ENCODE assay signal across 7 mouse cellular contexts in genomic region chr12:33035719-33036521, GRCm38 (mm10). TPM values are rescaled to one million over a fixed set of nuclear protein-coding genes. Genes with fewer than 3 reads are reported as not detected.
DNase-seq lines count a peak whose midpoint lies in the region; ATAC-seq lines count a peak whose summit lies in the region.

No protein-coding gene starts in this region.

- H3K9ac ChIP-seq in stomach, embryonic 14.5 days (replicated peaks; ENCODE audit: low read depth, low read length) = no peak overlapping the region

- peak; percentile 62 for DNase-seq in CD4-positive, CD25-positive, alpha-beta regulatory T cell, adult 2 months (ENCODE audit: low read depth, low spot score)
- DNase-seq in hindbrain, embryonic 10.5 days (ENCODE audit: low spot score) = peak; percentile 40
- peak; percentile 72 to 73 for DNase-seq in layer of hippocampus, postnatal 36 days

- 22% methylated on average over 21 of the region's 21 CpGs for WGBS in hindbrain, embryonic 10.5 days
- 20% methylated on average over 21 of the region's 21 CpGs for WGBS in stomach, embryonic 14.5 days

- peak; percentile 48 for ATAC-seq in activated CD4-positive, CD25-positive, alpha-beta regulatory T cell, adult 4 months
- peak; percentile 83 for ATAC-seq in frontal cortex, adult (ENCODE audit: low TSS enrichment)
- ATAC-seq in megakaryocyte-erythroid progenitor cell, adult 5-6 weeks (replicated peaks; ENCODE audit: low FRiP score, low TSS enrichment, poor library complexity, severe bottlenecking) = peak; percentile 55
- ATAC-seq in stomach, embryonic 14.5 days (ENCODE audit: insufficient number of reproducible peaks, insufficient read depth, low FRiP score, low read depth) = no peak

- H3K4me3 ChIP-seq in hindbrain, embryonic 10.5 days = peak overlapping the region; percentile 31
- H3K4me3 ChIP-seq in stomach, embryonic 14.5 days (ENCODE audit: low read depth, low read length) = no peak overlapping the region

- peaks cover 18% of the 10 kb centered on the region for H3K4me1 ChIP-seq in hindbrain, embryonic 10.5 days (replicated peaks)
- peaks cover 11% of the 10 kb centered on the region; the same call in 1 of the 2 replicates for H3K4me1 ChIP-seq in stomach, embryonic 14.5 days (ENCODE audit: control insufficient read depth, insufficient read depth, low read length)

- H3K9me3 ChIP-seq in hindbrain, embryonic 10.5 days = no peaks in the 10 kb centered on the region
- no peaks in the 10 kb centered on the region for H3K9me3 ChIP-seq in stomach, embryonic 14.5 days (ENCODE audit: control insufficient read depth, low read depth, low read length)

- peaks cover 25% of the 10 kb centered on the region for H3K27me3 ChIP-seq in hindbrain, embryonic 10.5 days (ENCODE audit: insufficient read depth, poor library complexity, severe bottlenecking)
- no peaks in the 10 kb centered on the region for H3K27me3 ChIP-seq in stomach, embryonic 14.5 days (ENCODE audit: control insufficient read depth, insufficient read depth, low read length)

- H3K4me2 ChIP-seq in stomach, embryonic 14.5 days (replicated peaks; ENCODE audit: low read depth, low read length) = 0 out of 2 replicates have a peak overlapping the region, but pooled peaks have one; percentile 12

- peak overlapping the region; percentile 74 for H3K27ac ChIP-seq in hindbrain, embryonic 10.5 days
- H3K27ac ChIP-seq in stomach, embryonic 14.5 days (ENCODE audit: low read length) = peak overlapping the region; percentile 21; the same call in 1 of the 2 replicates

- no peaks in the 10 kb centered on the region for H3K36me3 ChIP-seq in hindbrain, embryonic 10.5 days
- no peaks in the 10 kb centered on the region for H3K36me3 ChIP-seq in stomach, embryonic 14.5 days (ENCODE audit: control insufficient read depth, insufficient read depth, low read length)

RNA-seq across cellular contexts. Expression of gene Cdhr3, which starts 56.8 kb away (rescaled TPM):
- polyA plus RNA-seq in activated CD4-positive, CD25-positive, alpha-beta regulatory T cell, adult 4 months (2017; shearing (Covaris generic)) = under 1 TPM; 0.25 to 0.65 TPM
- polyA plus RNA-seq in hindbrain, embryonic 10.5 days (2016; fragmentation: Nextera tagmentation; extraction: Ambion mirVana) = 0.05 and 0.27 TPM in 2 replicates
- 1 to 10 TPM in 1 of 2 experiments, under 1 TPM in 1; 0.94 to 1.4 TPM for total RNA-seq in layer of hippocampus, postnatal 36 days (2021)
- not detected in 2 replicates for total RNA-seq in megakaryocyte-erythroid progenitor cell, adult 5-6 weeks (2014; fragmentation: Nextera tagmentation)
- not detected in 2 replicates for total RNA-seq in megakaryocyte-erythroid progenitor cell, adult 5-6 weeks (2017)
- 0.13 TPM in 1 of 2 replicates, not detected in the other for polyA plus RNA-seq in stomach, embryonic 14.5 days (2014; fragmentation: Nextera tagmentation; extraction: Ambion mirVana)
